Comparison of ENCODE assay signal across 8 mouse cellular contexts in genomic region chr14:103844011-103844549, GRCm38 (mm10). TPM values are rescaled to one million over a fixed set of nuclear protein-coding genes. Genes with fewer than 3 reads are reported as not detected.
DNase-seq lines count a peak whose midpoint lies in the region; ATAC-seq and TF ChIP-seq lines count a peak whose summit lies in the region.

Ednrb (minus strand) TSS chr14:103844402.

- no peaks in the 10 kb centered on the region for H3K36me3 ChIP-seq in embryonic facial prominence, embryonic 12.5 days
- no peaks in the 10 kb centered on the region for H3K36me3 ChIP-seq in heart, postnatal 0 days (replicated peaks; ENCODE audit: control insufficient read depth, insufficient read depth, low read length)

- TF ChIP-seq POLR2A in lung, adult 2 months (IDR thresholded peaks at IDR 0.05; ENCODE audit: borderline replicate concordance, extremely low read depth, low read depth, low read length): no peak

- TF ChIP-seq CTCF in heart, postnatal 0 days (IDR thresholded peaks at IDR 0.05; ENCODE audit: low read depth): peak; percentile 15; the same call in 1 of the 2 replicates
- no peak for TF ChIP-seq CTCF in lung, adult 2 months (IDR thresholded peaks at IDR 0.05; ENCODE audit: insufficient read depth, low read length)

- 0 out of 2 replicates have a peak, but pooled peaks cover 2% of the 10 kb centered on the region for H3K4me1 ChIP-seq in embryonic facial prominence, embryonic 12.5 days
- H3K4me1 ChIP-seq in heart, postnatal 0 days (ENCODE audit: control insufficient read depth, insufficient read depth): no peaks in the 10 kb centered on the region
- no peaks in the 10 kb centered on the region for H3K4me1 ChIP-seq in lung, adult 2 months (ENCODE audit: control insufficient read depth, insufficient read depth, low read length)

- DNase-seq in right cerebral cortex, postnatal 4 days: peak; percentile 34
- DNase-seq in right cerebral cortex, adult 18-20 months: no peak
- DNase-seq in heart, postnatal 0 days (ENCODE audit: low spot score): peak; percentile 61
- peak; percentile 69 for DNase-seq in kidney, postnatal 14 days
- no peak for DNase-seq in lung, adult 2 months
- peak; percentile 69 for DNase-seq in retina, embryonic 14.5 days (ENCODE audit: low spot score)

- peak within 1 kb of the TSS; percentile 40 for H3K4me3 ChIP-seq in embryonic facial prominence, embryonic 12.5 days
- peak within 1 kb of the TSS; percentile 53 for H3K4me3 ChIP-seq in heart, postnatal 0 days (ENCODE audit: low read depth, low read length)
- peak within 1 kb of the TSS; percentile 9 for H3K4me3 ChIP-seq in lung, adult 2 months (replicated peaks; ENCODE audit: extremely low read depth, low read depth, low read length)

- H3K9ac ChIP-seq in embryonic facial prominence, embryonic 12.5 days: peak within 1 kb of the TSS; percentile 39; the same call in 1 of the 2 replicates
- peak within 1 kb of the TSS; percentile 56; the same call in 1 of the 2 replicates for H3K9ac ChIP-seq in heart, postnatal 0 days (replicated peaks; ENCODE audit: low read depth, low read length)

- no peak for TF ChIP-seq EP300 in heart, postnatal 0 days (IDR thresholded peaks at IDR 0.05; ENCODE audit: low read depth)

- H3K27ac ChIP-seq in embryonic facial prominence, embryonic 12.5 days: no peak within 1 kb of the TSS
- peak within 1 kb of the TSS; percentile 68 for H3K27ac ChIP-seq in heart, postnatal 0 days (ENCODE audit: low read depth)

- under 1% methylated on average over 24 of the region's 24 CpGs for WGBS in embryonic facial prominence, embryonic 12.5 days
- 2% methylated on average over 24 of the region's 24 CpGs for WGBS in heart, postnatal 0 days
- 4% methylated on average over 24 of the region's 24 CpGs for WGBS in lung, adult 2 months

- peaks cover 21% of the 10 kb centered on the region for H3K27me3 ChIP-seq in embryonic facial prominence, embryonic 12.5 days
- H3K27me3 ChIP-seq in heart, postnatal 0 days (ENCODE audit: control insufficient read depth, insufficient read depth, low read length): no peaks in the 10 kb centered on the region

- peak within 1 kb of the TSS; percentile 70 for H3K4me2 ChIP-seq in embryonic facial prominence, embryonic 12.5 days (replicated peaks)
- H3K4me2 ChIP-seq in heart, postnatal 0 days (ENCODE audit: low read depth, low read length): peak within 1 kb of the TSS; percentile 78

- H3K9me3 ChIP-seq in embryonic facial prominence, embryonic 12.5 days: no peaks in the 10 kb centered on the region
- no peaks in the 10 kb centered on the region for H3K9me3 ChIP-seq in heart, postnatal 0 days (replicated peaks; ENCODE audit: control insufficient read depth, low read length)

- ATAC-seq in embryonic facial prominence, embryonic 12.5 days (ENCODE audit: insufficient number of reproducible peaks, insufficient read depth, low FRiP score, low TSS enrichment): no peak
- peak; percentile 72 for ATAC-seq in heart, postnatal 0 days (ENCODE audit: insufficient read depth, low read depth)
- no peak for ATAC-seq in megakaryocyte-erythroid progenitor cell, adult 5-6 weeks (replicated peaks; ENCODE audit: low FRiP score, low TSS enrichment, poor library complexity, severe bottlenecking)

RNA-seq across cellular contexts. Expression of gene Ednrb, which starts in this region (rescaled TPM):
- 35.2 and 35.6 TPM in 2 replicates for polyA plus RNA-seq in embryonic facial prominence, embryonic 12.5 days (2016; fragmentation: Nextera tagmentation; extraction: Ambion mirVana)
- 63.6 and 72.5 TPM in 2 replicates for total RNA-seq in heart, postnatal 0 days (2014; rRNA removed; ENCODE audit: low replicate concordance)
- polyA plus RNA-seq in heart, postnatal 0 days (2015; fragmentation: Nextera tagmentation; extraction: Ambion mirVana): 55.4 and 61.8 TPM in 2 replicates
- polyA plus RNA-seq in lung, adult 2 months (2012; rRNA removed): 24.3 and 36.2 TPM in 2 replicates
- total RNA-seq in megakaryocyte-erythroid progenitor cell, adult 5-6 weeks (2014; fragmentation: Nextera tagmentation): not detected in 2 replicates
- total RNA-seq in megakaryocyte-erythroid progenitor cell, adult 5-6 weeks (2017): not detected in 2 replicates

Comparison
In these comparisons a context has a peak if more than half of its experiments do, and no peak if none do; other contexts are left out.
1. RNA of gene Ednrb (total RNA-seq): 63.6 to 72.5 TPM in heart, postnatal 0 days; not detected in megakaryocyte-erythroid progenitor cell, adult 5-6 weeks; every median in the first group is over 10 times any median in the second.
2. DNase-seq: peak in right cerebral cortex, postnatal 4 days (single experiment), heart, postnatal 0 days (single experiment), kidney, postnatal 14 days (single experiment) and retina, embryonic 14.5 days (single experiment); none in right cerebral cortex, adult 18-20 months (single experiment) and lung, adult 2 months (single experiment).
3. Peak in every context shown above with its lines, with median percentiles within 50 percentile points of each other: H3K4me3 ChIP-seq.